Mouse (Mus musculus) neural tube, embryonic 10.5 days (tissue): ENCODE measurements around the gene Gad2.
"Not testable (repeated sequence)": the region's sequence is repeated elsewhere in the genome, so short reads cannot be mapped to it uniquely, and the experiment has no call there.

Experiments
- DNase-seq: peaks from one replicate; pipeline ENCODE4 v3.0.0-alpha.2; 2017; ENCODE audit warnings: low spot score; ENCODE audit errors: extremely low spot score

Gad2 gene

GRCm38 (mm10) chr2:22621828-22622731 lies at the start of gene Gad2:
Gad2 (plus strand) TSS chr2:22622205.
- peak; percentile 71 for DNase-seq

- DNase-seq: not testable (repeated sequence)
Observed at GRCm38 (mm10) chr2:22587469-22588169, 34.4 kb upstream of the Gad2 start.

GRCm38 (mm10) chr2:22588170-22588541 lies 33.8 kb upstream of the Gad2 start:
- not testable (repeated sequence) for DNase-seq

GRCm38 (mm10) chr2:22588673-22589381 lies 33.2 kb upstream of the Gad2 start:
- not testable (repeated sequence) for DNase-seq

- DNase-seq: not testable (repeated sequence)
Observed at GRCm38 (mm10) chr2:22589382-22590205, 32.4 kb upstream of the Gad2 start.

- no peak for DNase-seq
Observed at GRCm38 (mm10) chr2:22590206-22590490, 31.9 kb upstream of the Gad2 start.

GRCm38 (mm10) chr2:22617951-22618350 lies 4.1 kb upstream of the Gad2 start:
- peak; percentile 27 for DNase-seq

DNA sequence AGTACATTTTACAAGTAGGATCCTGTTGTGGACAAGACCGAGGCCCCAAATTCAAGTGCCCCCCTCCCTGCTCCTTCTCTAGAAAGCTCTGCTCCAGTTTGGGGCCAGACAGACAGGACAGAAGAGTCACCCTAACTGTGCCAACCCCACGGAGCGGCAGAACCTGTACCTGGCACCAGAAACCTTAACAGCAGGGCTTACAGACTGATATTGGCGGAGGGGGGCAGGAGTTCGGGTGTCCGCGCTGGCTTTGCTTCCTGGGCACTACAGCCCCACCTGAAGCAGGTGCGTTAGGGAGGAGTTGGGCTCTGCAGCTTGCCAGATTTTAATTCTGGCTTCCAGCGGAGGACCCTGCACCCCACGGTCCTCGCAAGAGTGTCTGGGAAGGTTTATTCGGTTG lies 2.6 kb upstream of the Gad2 start:
- peak; percentile 25 for DNase-seq

DNA sequence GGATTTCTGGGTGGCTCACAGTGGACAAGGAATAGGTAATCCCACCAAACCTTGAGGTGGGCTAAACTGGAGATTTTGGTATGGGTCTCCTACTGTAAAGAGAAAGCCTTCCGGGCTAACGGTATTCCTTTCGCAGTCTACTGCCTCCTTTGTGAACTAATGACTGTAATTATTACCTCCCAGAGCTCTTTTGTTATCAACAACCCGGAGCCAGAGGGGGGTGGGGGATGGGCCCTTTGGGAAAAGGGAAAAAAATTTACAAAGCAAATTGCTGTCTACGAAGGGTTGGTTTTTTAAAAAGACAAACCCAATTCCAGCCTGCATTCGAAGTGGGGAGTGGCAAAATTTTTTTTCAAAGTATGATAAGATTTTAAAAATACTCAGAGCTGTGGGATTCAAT lies 2.0 kb upstream of the Gad2 start:
- no peak for DNase-seq

DNA sequence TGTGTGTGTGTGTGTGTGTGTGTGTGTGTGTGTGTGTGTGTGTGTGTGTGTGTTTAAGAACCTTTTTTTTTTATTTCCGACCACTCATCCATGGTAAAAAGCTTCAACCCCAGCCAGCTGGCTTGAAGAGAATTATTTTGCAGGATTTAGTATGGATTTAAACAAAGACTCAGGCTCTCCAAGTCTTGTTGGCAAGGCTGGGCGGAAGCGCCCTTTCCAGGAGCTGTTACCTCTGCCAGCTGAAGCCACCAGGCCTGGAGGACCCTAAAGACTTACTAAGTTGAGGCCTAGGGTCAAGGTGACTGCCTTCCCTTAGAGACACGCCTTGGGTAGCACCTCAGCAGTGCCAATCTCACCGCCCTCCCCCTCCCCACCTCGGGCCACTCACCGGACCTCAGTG lies 1.5 kb upstream of the Gad2 start:
- peak; percentile 27 for DNase-seq

GRCm38 (mm10) chr2:22620978-22621827 lies 802 bp upstream of the Gad2 start:
- peak; percentile 40 for DNase-seq

- DNase-seq: peak; percentile 59
Observed at GRCm38 (mm10) chr2:22623111-22624070, 1.4 kb downstream of the Gad2 start.

DNA sequence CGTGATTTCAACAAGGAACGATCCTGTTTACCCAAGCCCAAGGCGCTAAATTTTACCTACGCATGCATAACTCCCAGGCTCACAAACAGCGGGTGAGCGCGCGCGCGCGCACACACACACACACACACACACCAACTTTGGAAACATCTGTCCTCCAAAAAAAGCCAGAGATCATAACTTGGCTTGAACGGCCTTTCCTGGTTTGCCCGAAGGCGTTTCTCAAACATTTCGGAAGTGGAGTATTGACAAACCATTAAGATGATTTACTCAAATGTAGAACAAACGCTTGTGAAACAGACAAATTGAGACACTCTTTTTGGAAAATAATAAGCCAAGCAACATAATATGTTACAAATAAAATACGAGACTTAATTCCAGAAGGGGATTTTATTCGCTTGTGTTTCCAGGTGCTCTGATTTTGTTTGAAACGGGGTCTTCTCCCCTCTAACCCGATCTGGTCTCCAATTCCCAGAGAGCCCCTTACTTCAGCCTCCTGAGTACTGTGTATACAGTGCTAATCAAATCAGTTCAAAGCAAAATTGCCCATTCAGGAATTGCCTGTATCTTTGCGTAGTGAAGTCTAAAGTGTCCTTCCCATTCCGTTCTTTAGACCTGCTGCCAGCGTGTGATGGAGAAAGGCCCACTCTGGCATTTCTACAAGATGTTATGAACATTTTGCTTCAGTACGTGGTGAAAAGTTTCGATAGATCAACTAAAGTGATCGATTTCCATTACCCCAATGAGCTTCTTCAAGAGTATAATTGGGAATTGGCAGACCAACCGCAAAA lies 2.4 kb downstream of the Gad2 start:
- DNase-seq: peak; percentile 42

- DNase-seq: no peak
Observed at GRCm38 (mm10) chr2:22625096-22625960, 3.3 kb downstream of the Gad2 start.

DNA sequence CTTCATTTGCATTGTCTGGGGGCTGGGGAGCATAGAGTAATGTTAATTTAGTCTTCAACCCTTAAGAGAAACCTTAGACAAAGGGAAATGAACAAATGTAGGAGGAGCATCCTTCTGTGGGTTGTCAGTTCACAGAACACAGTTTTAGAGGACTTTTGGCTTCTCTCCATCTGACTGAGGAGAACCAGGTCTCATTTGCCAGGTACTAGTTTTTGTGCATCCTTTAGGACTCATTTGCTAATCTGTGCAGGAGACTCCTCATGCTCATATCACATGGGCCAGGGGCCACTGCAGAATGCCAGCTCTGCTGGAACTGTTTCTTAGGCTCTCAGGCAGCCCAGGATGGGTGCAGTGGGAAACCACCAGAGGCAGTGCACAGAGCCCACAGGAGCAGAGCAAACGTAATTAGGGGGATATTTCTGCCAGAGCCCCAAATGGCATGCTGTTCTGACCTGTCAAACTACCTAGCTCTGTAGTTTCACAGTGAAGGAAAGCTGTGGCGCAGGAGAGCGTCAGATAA lies 5.2 kb downstream of the Gad2 start:
- no peak for DNase-seq

DNA sequence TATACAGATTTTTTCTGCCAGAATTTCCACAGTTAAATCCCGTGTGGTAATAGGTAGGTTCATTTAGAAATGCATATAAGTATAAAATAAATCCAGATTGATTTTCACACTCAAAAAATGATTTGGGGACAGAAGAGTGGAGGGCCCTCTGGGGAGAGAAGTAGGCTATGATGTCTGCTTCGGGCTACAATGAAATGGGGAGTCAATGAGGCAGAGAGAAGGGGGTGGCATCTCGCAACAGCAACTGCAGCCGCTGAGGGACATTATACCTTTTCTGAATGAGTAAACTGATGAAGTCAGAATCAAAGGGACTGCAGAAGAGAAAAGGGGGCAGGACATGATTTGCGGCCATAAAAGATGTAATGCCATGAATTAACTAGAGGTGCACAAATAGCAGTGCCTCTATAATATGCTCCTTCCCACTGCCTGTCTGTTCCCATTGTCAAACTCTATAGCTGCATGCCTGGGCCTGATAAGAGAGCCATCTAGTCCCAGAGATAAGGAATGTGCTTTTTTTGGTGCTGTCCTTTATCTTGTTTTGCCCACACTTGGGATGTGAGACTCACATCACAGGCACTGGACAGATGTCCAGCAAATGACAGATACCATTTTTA lies 5.9 kb downstream of the Gad2 start:
- no peak for DNase-seq

DNA sequence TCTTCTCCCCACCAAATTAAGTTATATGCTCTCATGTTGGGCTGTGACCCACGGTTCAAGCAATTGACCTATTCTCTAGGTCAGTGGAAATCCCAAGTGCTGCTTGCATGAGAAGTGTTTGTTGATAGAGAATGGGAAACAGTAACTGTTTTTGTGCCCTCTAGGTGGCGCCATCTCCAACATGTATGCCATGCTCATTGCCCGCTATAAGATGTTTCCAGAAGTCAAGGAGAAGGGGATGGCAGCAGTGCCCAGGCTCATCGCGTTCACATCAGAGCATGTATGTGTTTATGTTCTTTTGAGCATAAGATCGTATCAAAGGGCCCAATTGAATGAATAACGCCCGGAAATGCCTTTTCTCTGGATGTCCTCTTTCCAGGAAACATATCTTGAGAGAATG lies 12.8 kb downstream of the Gad2 start:
- DNase-seq: no peak
